Mouse (Mus musculus): ENCODE measurements at regions not wholly inside any gene's neighbourhood (a gene's known extent, or its start where the extent isn't known, plus 50 kb on each side); places are given as distances from the start of the nearest gene placed in this dataset.
A peak's percentile ranks its signal among the peaks of the same experiment; 100 is the strongest.

GRCm38 (mm10) chr4:127517539-127517938 is 159.6 kb upstream of the Gjb5 start:
- DNase-seq: no peak

GRCm38 (mm10) chr4:127509936-127510335 is 152.0 kb upstream of the Gjb5 start:
- no peak for DNase-seq

- DNase-seq: no peak
These were observed 144.6 kb upstream of the Gjb5 start for GRCm38 (mm10) chr4:127502621-127503020.

GRCm38 (mm10) chr4:127501881-127502280 is 143.9 kb upstream of the Gjb5 start:
- no peak for DNase-seq

- no peak for DNase-seq
These were observed 129.2 kb upstream of the Gjb5 start for GRCm38 (mm10) chr4:127487016-127487780.

GRCm38 (mm10) chr4:127485238-127485637 is 127.3 kb upstream of the Gjb5 start:
- DNase-seq: no peak

GRCm38 (mm10) chr4:127482461-127482860 is 124.5 kb upstream of the Gjb5 start:
- no peak for DNase-seq

- no peak for DNase-seq
These were observed 122.4 kb upstream of the Gjb5 start for GRCm38 (mm10) chr4:127480339-127480738.

- no peak for DNase-seq
These were observed 111.9 kb upstream of the Gjb5 start for GRCm38 (mm10) chr4:127469877-127470276.

- DNase-seq: no peak
These were observed 96.6 kb upstream of the Gjb5 start for GRCm38 (mm10) chr4:127454511-127455119.

- no peak for DNase-seq
These were observed 94.1 kb upstream of the Gjb5 start for GRCm38 (mm10) chr4:127452081-127452480.

- no peak for DNase-seq
These were observed 87.3 kb upstream of the Gjb5 start for GRCm38 (mm10) chr4:127445300-127445699.

GRCm38 (mm10) chr4:127444056-127444455 is 86.1 kb upstream of the Gjb5 start:
- DNase-seq: no peak

- no peak for DNase-seq
These were observed 84.0 kb upstream of the Gjb5 start for GRCm38 (mm10) chr4:127442001-127442400.

GRCm38 (mm10) chr4:127440602-127441001 is 82.6 kb upstream of the Gjb5 start:
- DNase-seq: no peak

GRCm38 (mm10) chr4:127435076-127435475 is 77.1 kb upstream of the Gjb5 start:
- DNase-seq: peak; percentile 84

GRCm38 (mm10) chr4:127430237-127430636 is 72.3 kb upstream of the Gjb5 start:
- DNase-seq: no peak

GRCm38 (mm10) chr4:127429748-127430147 is 71.8 kb upstream of the Gjb5 start:
- no peak for DNase-seq

- no peak for DNase-seq
These were observed 65.9 kb upstream of the Gjb5 start for GRCm38 (mm10) chr4:127423855-127424254.

- no peak for DNase-seq
These were observed 64.0 kb upstream of the Gjb5 start for GRCm38 (mm10) chr4:127421927-127422450.

GRCm38 (mm10) chr4:127421129-127421528 is 63.1 kb upstream of the Gjb5 start:
- no peak for DNase-seq

- no peak for DNase-seq
These were observed 61.8 kb upstream of the Gjb5 start for GRCm38 (mm10) chr4:127419786-127420120.

GRCm38 (mm10) chr4:127419062-127419785 is 61.2 kb upstream of the Gjb5 start:
- DNase-seq: peak; percentile 77
